Mouse (Mus musculus) bone marrow, adult 2 months (tissue): ENCODE results near the gene Trat1.

ENCODE experiments used
- CTCF ChIP-seq: fragments of 200-500 bp; IDR thresholded peaks from 2 replicates; pipeline ENCODE4 v1.5.1; 2011; ENCODE audit warnings: low read length, control low read depth; ENCODE audit not compliant: control insufficient read depth, insufficient read depth
- POLR2A ChIP-seq: fragments of 200-500 bp; IDR thresholded peaks from 2 replicates; pipeline ENCODE4 v1.6.1; 2011; ENCODE audit warnings: low read depth, mild to moderate bottlenecking, control low read depth, low read length, borderline replicate concordance; ENCODE audit not compliant: control insufficient read depth

GRCm38 (mm10) chr16:48805412-48805811, 33.6 kb upstream of the Trat1 start:
- TF ChIP-seq CTCF (no peak), POLR2A (no peak)
